Comparison of ENCODE assay signal across 9 mouse cellular contexts in the genomic region with DNA sequence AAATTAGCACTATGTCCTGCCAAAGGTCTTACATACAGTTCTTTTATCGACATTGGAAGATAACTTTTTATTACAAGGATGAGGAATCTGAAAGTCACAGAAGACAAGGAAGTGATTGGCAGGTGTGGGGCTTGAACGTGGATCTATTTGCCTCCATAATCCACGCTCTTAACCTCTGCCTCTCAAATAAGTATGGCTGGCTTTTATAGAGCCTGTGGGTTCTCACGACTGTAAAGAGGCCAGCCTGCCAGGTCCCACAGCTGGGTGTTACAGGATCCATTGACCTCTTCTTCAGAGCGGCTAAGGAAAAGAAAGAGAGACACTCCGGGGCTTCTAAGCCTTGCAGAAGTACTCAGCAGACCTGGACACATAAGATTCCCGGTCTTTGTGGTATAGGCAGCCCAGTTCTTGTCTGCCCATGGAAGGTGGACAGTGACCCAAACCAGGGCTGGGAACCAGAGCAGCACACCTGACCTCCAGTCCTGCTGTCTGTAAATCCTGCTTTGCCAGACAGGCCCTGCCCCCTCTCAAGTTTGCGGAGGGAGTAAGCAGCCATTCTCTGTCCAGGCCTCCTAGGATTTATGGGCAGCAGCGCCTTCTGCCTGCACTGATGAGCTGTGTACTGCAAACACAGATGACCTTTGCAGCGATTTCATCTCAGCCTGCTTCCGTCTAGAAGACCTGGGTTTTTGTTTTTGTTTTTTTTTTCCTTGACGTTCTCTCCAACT.
DNase-seq lines count a peak whose midpoint lies in the region; ATAC-seq and TF ChIP-seq lines count a peak whose summit lies in the region.
"Had no signal": no experiment of that assay in that cellular context is flagged by ENCODE, and none has a peak within 500 bp of the region (broad histone marks: within the 10 kb centered on the region; RNA-seq: fewer than 3 reads in every experiment).

No protein-coding gene starts in this region.

- peaks cover 47% of the 10 kb centered on the region for H3K4me1 ChIP-seq in embryonic facial prominence, embryonic 15.5 days
- H3K4me1 ChIP-seq in intestine, postnatal 0 days (replicated peaks; ENCODE audit: control insufficient read depth, insufficient read depth, low read length) = peaks cover 8% of the 10 kb centered on the region; the same call in 1 of the 2 replicates
- no peaks in the 10 kb centered on the region for H3K4me1 ChIP-seq in thymus, adult 2 months (replicated peaks; ENCODE audit: control insufficient read depth, insufficient read depth, low read length)

- H3K9me3 ChIP-seq in embryonic facial prominence, embryonic 15.5 days (replicated peaks) = no peaks in the 10 kb centered on the region
- H3K9me3 ChIP-seq in intestine, postnatal 0 days (ENCODE audit: control insufficient read depth) = no peaks in the 10 kb centered on the region

- H3K27ac ChIP-seq in embryonic facial prominence, embryonic 15.5 days (replicated peaks) = peak overlapping the region; percentile 83
- H3K27ac ChIP-seq in intestine, postnatal 0 days (ENCODE audit: low read depth, low read length) = peak overlapping the region; percentile 42
- H3K27ac ChIP-seq in thymus, adult 2 months (ENCODE audit: control insufficient read depth, insufficient read depth, low read length) = no peak overlapping the region

- 41% methylated on average over 12 of the region's 12 CpGs for WGBS in embryonic facial prominence, embryonic 15.5 days
- 19% methylated on average over 12 of the region's 12 CpGs for WGBS in intestine, postnatal 0 days
- WGBS in thymus, adult 2 months = 89% methylated on average over 12 of the region's 12 CpGs

- H3K36me3 ChIP-seq in embryonic facial prominence, embryonic 15.5 days = no peaks in the 10 kb centered on the region
- no peaks in the 10 kb centered on the region for H3K36me3 ChIP-seq in intestine, postnatal 0 days (ENCODE audit: control insufficient read depth, insufficient read depth)
- no peaks in the 10 kb centered on the region for H3K36me3 ChIP-seq in thymus, adult 2 months (ENCODE audit: control insufficient read depth, insufficient read depth, low read length)
- H3K36me3 ChIP-seq: G1E had no signal

- no peak overlapping the region for H3K4me2 ChIP-seq in embryonic facial prominence, embryonic 15.5 days (replicated peaks)
- H3K4me2 ChIP-seq in intestine, postnatal 0 days (replicated peaks; ENCODE audit: low read depth) = peak overlapping the region; percentile 52

- TF ChIP-seq POLR2A in thymus, adult 2 months (IDR thresholded peaks at IDR 0.05; ENCODE audit: control insufficient read depth, extremely low read depth, insufficient read depth, low read length, poor library complexity) = no peak

- H3K4me3 ChIP-seq in embryonic facial prominence, embryonic 15.5 days (replicated peaks) = no peak overlapping the region
- H3K4me3 ChIP-seq in intestine, postnatal 0 days (ENCODE audit: low read depth, low read length) = 0 out of 2 replicates have a peak overlapping the region, but pooled peaks have one; percentile 2
- no peak overlapping the region for H3K4me3 ChIP-seq in thymus, adult 2 months (ENCODE audit: control insufficient read depth, insufficient read depth, low read length)

- no peak for ATAC-seq in embryonic facial prominence, embryonic 15.5 days (ENCODE audit: insufficient number of reproducible peaks, low FRiP score, low TSS enrichment, low read depth)
- peak; percentile 67; the same call in 1 of the 2 replicates for ATAC-seq in intestine, postnatal 0 days

- TF ChIP-seq CTCF in intestine, postnatal 0 days (IDR thresholded peaks at IDR 0.05; ENCODE audit: low read depth) = peak; percentile 61
- TF ChIP-seq CTCF in thymus, adult 2 months (IDR thresholded peaks at IDR 0.05; ENCODE audit: borderline replicate concordance, control insufficient read depth, extremely low read depth, insufficient read depth, low read length, poor library complexity) = no peak

- H3K9ac ChIP-seq in embryonic facial prominence, embryonic 15.5 days = no peak overlapping the region
- H3K9ac ChIP-seq in intestine, postnatal 0 days (ENCODE audit: low read depth, low read length) = no peak overlapping the region

- intact Hi-C loops in left cerebral cortex, postnatal 4 days (cut with DNase I) = no loop called here
- intact Hi-C loops in left cerebral cortex, postnatal 14 days (cut with DNase I) = no loop called here
- intact Hi-C loops in gastrocnemius, postnatal 36 days (cut with DNase I) = no loop called here

- peak; percentile 27 for DNase-seq in left cerebral cortex, postnatal 4 days
- no peak for DNase-seq in left cerebral cortex, postnatal 14 days (ENCODE audit: low spot score in 2 of 2)
- DNase-seq in lung, postnatal 25 days (ENCODE audit: low spot score) = peak; percentile 2
- DNase-seq in thymus, adult 2 months = no peak
- DNase-seq in gastrocnemius, postnatal 25 days = no peak
- no peak for DNase-seq in gastrocnemius, postnatal 36 days

- H3K27me3 ChIP-seq in embryonic facial prominence, embryonic 15.5 days = no peaks in the 10 kb centered on the region
- no peaks in the 10 kb centered on the region for H3K27me3 ChIP-seq in intestine, postnatal 0 days (replicated peaks; ENCODE audit: control insufficient read depth, insufficient read depth, low read length)
- no peaks in the 10 kb centered on the region for H3K27me3 ChIP-seq in thymus, adult 2 months (ENCODE audit: control insufficient read depth, insufficient read depth, low read length)

Comparison
In these comparisons a context has a peak if more than half of its experiments do, and no peak if none do; other contexts are left out.
1. DNase-seq: peak in left cerebral cortex, postnatal 4 days (single experiment) and lung, postnatal 25 days (single experiment); none in left cerebral cortex, postnatal 14 days (0 of 2), thymus, adult 2 months (single experiment), gastrocnemius, postnatal 25 days (single experiment) and gastrocnemius, postnatal 36 days (0 of 2).